Mouse (Mus musculus) embryonic facial prominence, embryonic 13.5 days (tissue): ENCODE results near the gene Serpina11. TPM values are rescaled to one million over a fixed set of nuclear protein-coding genes. Genes with fewer than 3 reads are reported as not detected.

ENCODE experiments used
- ATAC-seq: fragments of 200-750 bp; cut with Nextera tagmentation; 2 replicates; pipeline ENCODE4 v1.8.0; 2017; ENCODE audit warnings: low read depth; ENCODE audit not compliant: insufficient number of reproducible peaks, insufficient read depth, low FRiP score, low TSS enrichment
- H3K27ac ChIP-seq: fragments of 300-500 bp; sonication (generic); 2 replicates; pipeline ENCODE4 v1.5.1; 2015; ENCODE audit warnings: moderate library complexity, mild to moderate bottlenecking, inconsistent platforms
- H3K27me3 ChIP-seq: fragments of 300-500 bp; sonication (generic); 2 replicates; pipeline ENCODE4 v1.6.1; 2015; ENCODE audit warnings: mild to moderate bottlenecking, inconsistent platforms
- H3K36me3 ChIP-seq: fragments of 300-500 bp; sonication (generic); 2 replicates; pipeline ENCODE4 v1.6.1; 2015; ENCODE audit warnings: mild to moderate bottlenecking, inconsistent platforms
- H3K4me1 ChIP-seq: fragments of 300-500 bp; sonication (generic); 2 replicates; pipeline ENCODE4 v1.6.1; 2015; ENCODE audit warnings: inconsistent platforms
- H3K4me2 ChIP-seq: fragments of 300-500 bp; sonication (generic); 2 replicates; pipeline ENCODE4 v1.6.1; 2015; ENCODE audit warnings: moderate library complexity, mild to moderate bottlenecking, inconsistent platforms
- H3K4me3 ChIP-seq: fragments of 300-500 bp; sonication (generic); 2 replicates; pipeline ENCODE4 v1.5.1; 2015; ENCODE audit warnings: mild to moderate bottlenecking, inconsistent platforms
- H3K9ac ChIP-seq: fragments of 300-500 bp; sonication (generic); 2 replicates; pipeline ENCODE4 v1.6.1; 2015; ENCODE audit warnings: mild to moderate bottlenecking, inconsistent platforms
- H3K9me3 ChIP-seq: fragments of 300-500 bp; sonication (generic); 2 replicates; pipeline ENCODE4 v1.6.1; 2016; ENCODE audit warnings: inconsistent platforms
- WGBS: fragments of 180-500 bp; shearing (Covaris S2); methylation state at CpG from one replicate; pipeline ENCODE4 v1.1.7; 2015; ENCODE audit warnings: mixed read lengths; 5-methylcytosine and 5-hydroxymethylcytosine counted together
- polyA plus RNA-seq: library from polyadenylated mRNA; unstranded; fragments of >200 nt; fragmentation: Nextera tagmentation; extraction: Ambion mirVana; gene quantifications from 2 replicates; pipeline ENCODE4 v1.2.1, GENCODE M21; 2015

The Serpina11 gene
- polyA plus RNA-seq = 0.23 TPM in 1 of 2 replicates, not detected in the other

GRCm38 (mm10) chr12:103989857-103990256 is at the start of gene Serpina11:
Gene Serpina11, minus strand, starts transcription at chr12:103989957.
- Histone ChIP-seq H3K4me2 (no peak within 1 kb of the TSS), H3K36me3 (no peaks in the 10 kb centered on the region), H3K9ac (no peak within 1 kb of the TSS), H3K4me3 (no peak within 1 kb of the TSS), H3K27ac (no peak within 1 kb of the TSS), H3K4me1 (no peaks in the 10 kb centered on the region), H3K9me3 (no peaks in the 10 kb centered on the region), H3K27me3 (no peaks in the 10 kb centered on the region; the same call in 1 of the 2 replicates)
- 88% methylated on average over 6 of the region's 6 CpGs for WGBS
- no peak for ATAC-seq

DNA sequence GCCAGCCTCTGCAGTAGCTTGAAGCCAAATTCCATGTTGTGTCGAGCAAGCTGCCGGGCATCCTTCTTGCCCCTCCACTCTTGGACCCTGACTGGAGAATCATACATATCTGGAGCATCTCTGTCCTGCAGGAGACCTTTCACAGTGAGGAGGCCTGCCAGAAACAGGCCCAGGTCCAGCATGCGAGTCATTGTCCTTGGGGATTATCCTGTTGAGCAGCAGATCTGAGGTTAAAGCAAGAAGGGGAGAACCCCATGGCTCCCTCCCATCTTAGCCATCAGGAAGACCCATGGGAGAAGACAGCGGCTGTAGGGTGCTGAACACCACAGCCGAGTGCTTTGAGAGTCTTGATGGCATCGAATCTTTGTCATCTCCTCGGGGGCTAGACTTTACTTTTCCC is 48.4 kb upstream of the Serpina11 start:
- WGBS = 92% methylated on average over 7 of the region's 7 CpGs
- Histone ChIP-seq H3K4me3 (no peak overlapping the region), H3K9ac (no peak overlapping the region), H3K27me3 (no peaks in the 10 kb centered on the region), H3K36me3 (no peaks in the 10 kb centered on the region), H3K4me1 (no peaks in the 10 kb centered on the region), H3K9me3 (no peaks in the 10 kb centered on the region), H3K4me2 (no peak overlapping the region), H3K27ac (no peak overlapping the region)
- no peak for ATAC-seq

DNA sequence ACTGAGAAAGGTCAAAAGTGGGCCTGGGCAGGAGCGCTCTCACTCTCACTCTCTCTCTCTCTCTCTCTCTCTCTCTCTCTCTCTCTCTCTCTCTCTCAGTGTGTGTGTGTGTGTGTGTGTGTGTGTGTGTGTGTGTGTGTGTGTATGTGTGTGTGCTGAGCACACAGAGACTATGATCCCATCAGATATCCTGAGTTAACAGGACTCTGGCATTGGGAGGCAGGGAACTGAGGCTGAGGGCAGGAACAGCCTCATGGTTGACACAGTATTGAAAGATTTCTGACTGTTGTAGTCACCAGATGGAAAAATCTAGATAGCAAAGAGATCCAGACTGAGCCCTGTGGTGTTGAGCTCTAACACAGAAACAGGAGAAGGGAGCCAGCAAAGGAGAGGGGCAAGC is 44.0 kb upstream of the Serpina11 start:
- WGBS = 100% methylated on average over 1 of the region's 1 CpGs
- Histone ChIP-seq H3K27me3 (no peaks in the 10 kb centered on the region), H3K27ac (no peak overlapping the region), H3K4me2 (no peak overlapping the region), H3K4me3 (no peak overlapping the region), H3K36me3 (no peaks in the 10 kb centered on the region), H3K9ac (no peak overlapping the region), H3K4me1 (no peaks in the 10 kb centered on the region), H3K9me3 (no peaks in the 10 kb centered on the region)
- ATAC-seq = no peak

DNA sequence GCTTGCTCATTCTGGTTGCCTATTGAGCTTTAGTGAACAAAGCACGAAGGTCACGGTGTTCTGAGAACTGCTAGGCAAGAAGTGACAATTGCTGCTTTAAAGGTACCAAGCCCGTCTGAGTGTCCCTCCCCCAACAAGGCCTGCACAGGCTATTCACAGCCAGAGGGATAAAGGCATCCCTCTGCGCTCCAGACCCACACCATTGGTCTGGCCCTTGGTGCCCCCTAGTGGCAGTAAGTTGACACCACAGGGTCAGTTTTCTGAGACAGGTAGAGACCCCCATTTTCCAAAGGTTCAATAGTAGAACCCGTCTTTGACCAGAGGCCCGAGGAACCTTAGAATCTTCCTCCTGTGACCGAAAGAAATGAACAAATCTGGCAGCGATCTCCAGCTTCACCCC is 40.2 kb upstream of the Serpina11 start:
- H3K4me2 ChIP-seq = no peak overlapping the region
- H3K36me3 ChIP-seq = no peaks in the 10 kb centered on the region
- H3K27me3 ChIP-seq = no peaks in the 10 kb centered on the region
- ATAC-seq = no peak
- no peak overlapping the region for H3K9ac ChIP-seq
- H3K4me1 ChIP-seq = no peaks in the 10 kb centered on the region
- no peaks in the 10 kb centered on the region for H3K9me3 ChIP-seq
- no peak overlapping the region for H3K4me3 ChIP-seq
- 41% methylated on average over 8 of the region's 8 CpGs for WGBS
- H3K27ac ChIP-seq = no peak overlapping the region

DNA sequence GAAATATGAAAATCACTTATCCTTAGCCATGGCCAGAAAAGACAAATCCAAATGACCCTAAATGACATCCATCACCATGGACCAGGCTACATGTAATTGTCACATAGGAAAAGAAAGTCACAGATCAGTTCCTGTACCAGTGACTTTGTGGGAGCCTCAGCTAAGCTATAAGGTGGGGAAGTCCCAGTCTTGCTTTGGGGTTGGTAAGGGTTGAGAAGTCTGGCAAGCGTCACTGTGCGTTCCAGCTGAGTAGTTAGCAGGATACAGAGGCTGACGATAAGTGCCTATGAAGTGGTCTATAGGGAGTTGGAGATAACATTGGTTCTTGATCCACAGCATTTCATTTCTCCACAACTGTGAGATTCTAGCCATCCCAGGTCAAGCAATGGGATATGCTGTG is 25.5 kb upstream of the Serpina11 start:
- Histone ChIP-seq H3K27me3 (no peaks in the 10 kb centered on the region), H3K4me1 (no peaks in the 10 kb centered on the region), H3K4me2 (no peak overlapping the region), H3K9ac (no peak overlapping the region), H3K9me3 (no peaks in the 10 kb centered on the region), H3K27ac (no peak overlapping the region), H3K4me3 (no peak overlapping the region), H3K36me3 (no peaks in the 10 kb centered on the region)
- no peak for ATAC-seq
- 84% methylated on average over 3 of the region's 3 CpGs for WGBS

DNA sequence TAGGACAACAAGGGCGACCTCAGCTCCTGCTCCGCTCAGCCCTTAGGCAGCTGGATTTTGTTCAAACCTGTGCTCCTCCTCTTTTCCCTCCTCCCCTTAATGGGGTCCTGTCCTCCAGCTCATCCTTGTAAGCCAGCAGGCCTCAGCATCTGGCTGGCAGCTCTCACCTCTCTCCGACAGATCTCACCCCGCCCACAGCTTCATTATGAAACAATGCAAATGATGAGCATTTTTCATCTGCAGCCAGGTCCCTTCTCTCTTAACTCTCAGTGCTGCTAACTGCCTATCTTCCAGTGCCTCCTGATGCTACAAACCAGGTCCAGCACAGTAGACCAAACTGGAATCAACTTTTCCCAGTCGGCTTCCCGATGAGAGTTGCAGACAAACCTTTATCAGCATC is 23.9 kb upstream of the Serpina11 start, which contains the start of gene Serpina9:
Serpina9 (minus strand) TSS at position 136 of the 400 bp plus-strand sequence.
- Histone ChIP-seq H3K4me2 (no peak within 1 kb of the TSS), H3K9ac (no peak within 1 kb of the TSS), H3K4me1 (no peaks in the 10 kb centered on the region), H3K36me3 (no peaks in the 10 kb centered on the region), H3K27ac (no peak within 1 kb of the TSS), H3K4me3 (no peak within 1 kb of the TSS), H3K27me3 (no peaks in the 10 kb centered on the region), H3K9me3 (no peaks in the 10 kb centered on the region)
- 79% methylated on average over 6 of the region's 6 CpGs for WGBS
- no peak for ATAC-seq

DNA sequence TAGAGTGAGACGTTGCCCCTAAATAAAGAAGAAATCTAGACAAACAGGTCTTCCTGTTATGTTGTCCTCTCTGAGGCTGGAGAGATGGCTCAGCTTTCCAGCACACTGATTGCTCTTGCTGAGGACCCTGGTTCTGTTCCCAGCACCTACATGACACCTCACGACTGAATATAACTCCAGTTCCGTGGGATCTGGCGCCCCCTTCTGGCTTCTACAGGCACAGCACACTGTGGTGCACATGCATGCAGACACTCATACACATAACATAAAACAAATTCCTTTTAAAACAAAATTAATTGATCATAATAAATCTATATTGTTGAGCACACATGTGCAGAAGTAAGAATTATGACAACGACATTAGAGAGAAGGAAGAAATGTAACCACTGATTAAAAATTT is 14.9 kb upstream of the Serpina11 start:
- H3K4me2 ChIP-seq = no peak overlapping the region
- H3K27me3 ChIP-seq = no peaks in the 10 kb centered on the region
- H3K4me3 ChIP-seq = no peak overlapping the region
- ATAC-seq = no peak
- WGBS = 73% methylated on average over 5 of the region's 5 CpGs
- H3K27ac ChIP-seq = no peak overlapping the region
- H3K9ac ChIP-seq = no peak overlapping the region
- H3K9me3 ChIP-seq = no peaks in the 10 kb centered on the region
- no peaks in the 10 kb centered on the region for H3K36me3 ChIP-seq
- no peaks in the 10 kb centered on the region for H3K4me1 ChIP-seq

DNA sequence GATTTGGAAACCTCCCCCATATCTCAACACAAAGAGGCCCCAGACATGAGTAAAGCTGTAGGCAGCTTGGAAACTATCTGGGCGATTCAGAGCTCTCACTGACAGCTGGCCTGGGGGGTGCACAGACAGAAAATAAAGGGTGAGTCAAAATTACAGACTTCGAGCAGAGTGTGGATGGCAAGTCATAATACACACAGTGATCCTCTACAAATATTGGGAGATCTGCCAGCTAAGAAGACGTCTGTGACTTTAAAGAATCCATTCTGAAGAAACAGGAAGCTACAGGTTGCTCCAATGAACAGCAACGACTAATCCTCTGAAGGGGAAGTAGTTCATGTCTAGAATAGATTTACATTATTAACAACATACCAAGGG is 13.5 kb upstream of the Serpina11 start:
- ATAC-seq = no peak
- H3K4me3 ChIP-seq = no peak overlapping the region
- WGBS = 65% methylated on average over 4 of the region's 4 CpGs
- no peak overlapping the region for H3K27ac ChIP-seq
- H3K4me1 ChIP-seq = no peaks in the 10 kb centered on the region
- no peak overlapping the region for H3K4me2 ChIP-seq
- no peaks in the 10 kb centered on the region for H3K36me3 ChIP-seq
- H3K9me3 ChIP-seq = no peaks in the 10 kb centered on the region
- no peaks in the 10 kb centered on the region for H3K27me3 ChIP-seq
- H3K9ac ChIP-seq = no peak overlapping the region

DNA sequence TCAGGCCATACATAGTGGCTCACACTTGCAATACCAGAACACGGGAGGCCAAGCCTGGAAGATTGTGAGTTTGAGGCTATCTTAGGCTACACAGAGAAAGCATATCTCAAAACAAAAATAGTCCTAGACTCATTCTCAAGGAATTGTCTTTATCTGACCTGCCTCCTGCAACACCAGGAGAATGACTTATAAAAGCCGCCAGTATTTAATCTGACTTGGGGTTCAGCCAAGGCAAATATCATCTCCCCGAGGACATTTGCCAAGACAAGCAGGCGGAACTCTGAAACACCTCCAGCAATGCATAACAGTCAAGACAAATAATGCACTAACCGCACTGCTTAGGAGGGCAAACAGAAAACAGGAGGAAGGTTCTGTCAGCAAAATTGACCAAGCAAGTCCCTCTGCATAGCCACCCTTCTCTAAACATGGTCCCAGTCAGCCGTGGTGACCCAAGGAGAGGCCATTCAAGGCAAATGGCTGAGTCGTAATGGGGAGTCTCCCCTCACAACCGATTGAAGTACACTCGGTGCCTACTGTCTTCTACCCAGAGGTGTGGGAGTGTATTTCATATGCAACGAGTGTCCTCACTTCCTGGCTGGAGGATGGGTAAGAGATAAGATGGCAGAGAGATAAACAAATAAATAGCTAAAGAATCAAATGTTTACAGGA is 12.9 kb upstream of the Serpina11 start:
- 79% methylated on average over 10 of the region's 10 CpGs for WGBS
- H3K4me1 ChIP-seq = no peaks in the 10 kb centered on the region
- no peak overlapping the region for H3K27ac ChIP-seq
- H3K36me3 ChIP-seq = no peaks in the 10 kb centered on the region
- ATAC-seq = no peak
- no peaks in the 10 kb centered on the region for H3K27me3 ChIP-seq
- H3K4me2 ChIP-seq = no peak overlapping the region
- H3K9me3 ChIP-seq = no peaks in the 10 kb centered on the region
- no peak overlapping the region for H3K4me3 ChIP-seq
- H3K9ac ChIP-seq = no peak overlapping the region

DNA sequence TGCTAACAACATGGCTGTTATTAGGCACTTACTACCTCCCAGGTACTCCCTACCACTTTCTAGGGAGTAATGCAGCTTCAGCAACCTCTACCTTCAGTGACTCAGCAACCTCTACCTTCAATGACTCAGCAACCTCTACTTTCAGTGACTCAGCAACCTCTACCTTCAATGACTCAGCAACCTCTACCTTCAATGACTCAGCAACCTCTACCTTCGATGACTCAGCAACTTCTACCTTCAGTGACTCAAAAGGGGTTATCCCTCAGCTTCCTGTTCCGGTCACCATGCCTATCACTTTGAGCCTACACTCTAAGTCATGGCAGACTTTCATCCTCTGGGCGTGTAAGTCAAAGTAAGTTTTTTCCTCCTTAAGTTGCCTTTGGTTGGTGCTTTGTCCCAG is 10.8 kb upstream of the Serpina11 start:
- Histone ChIP-seq H3K27ac (no peak overlapping the region), H3K9me3 (no peaks in the 10 kb centered on the region), H3K27me3 (no peaks in the 10 kb centered on the region), H3K36me3 (no peaks in the 10 kb centered on the region), H3K9ac (no peak overlapping the region), H3K4me1 (no peaks in the 10 kb centered on the region), H3K4me2 (no peak overlapping the region), H3K4me3 (no peak overlapping the region)
- no peak for ATAC-seq
- WGBS = 88% methylated on average over 3 of the region's 3 CpGs

- ATAC-seq = no peak
Observed at GRCm38 (mm10) chr12:103999611-104000010, 9.9 kb upstream of the Serpina11 start.

DNA sequence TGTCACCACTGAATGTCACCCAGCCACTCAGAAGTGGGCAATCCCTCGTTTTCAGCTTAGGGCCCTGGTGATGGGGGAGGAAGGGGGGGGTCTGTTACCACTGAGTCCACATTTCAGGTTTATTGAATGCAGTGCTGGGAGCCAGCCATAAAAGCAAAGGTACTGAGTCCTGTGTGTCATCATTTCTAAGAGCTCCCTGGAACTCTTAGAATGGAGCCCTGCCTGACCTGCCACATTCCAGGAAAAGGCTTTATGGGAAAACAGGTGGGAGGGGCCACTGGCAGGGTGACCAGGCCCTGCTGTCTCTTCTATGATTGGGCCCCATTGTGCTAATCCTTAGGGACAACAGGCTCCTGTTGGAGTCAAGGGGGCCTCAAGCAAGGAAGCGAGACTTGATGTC is 6.8 kb upstream of the Serpina11 start:
- H3K4me2 ChIP-seq = no peak overlapping the region
- H3K36me3 ChIP-seq = no peaks in the 10 kb centered on the region
- no peaks in the 10 kb centered on the region for H3K27me3 ChIP-seq
- H3K4me1 ChIP-seq = no peaks in the 10 kb centered on the region
- no peak overlapping the region for H3K27ac ChIP-seq
- WGBS = 64% methylated on average over 2 of the region's 2 CpGs
- H3K4me3 ChIP-seq = no peak overlapping the region
- H3K9me3 ChIP-seq = no peaks in the 10 kb centered on the region
- no peak overlapping the region for H3K9ac ChIP-seq
- ATAC-seq = no peak

More at GRCm38 (mm10) chr12:103999611-104000010, 9.9 kb upstream of the Serpina11 start:
- H3K9ac ChIP-seq = no peak overlapping the region
- no peaks in the 10 kb centered on the region for H3K36me3 ChIP-seq
- H3K4me3 ChIP-seq = no peak overlapping the region
- H3K9me3 ChIP-seq = no peaks in the 10 kb centered on the region
- H3K27ac ChIP-seq = no peak overlapping the region
- WGBS = 84% methylated on average over 8 of the region's 8 CpGs
- H3K4me1 ChIP-seq = no peaks in the 10 kb centered on the region
- no peak overlapping the region for H3K4me2 ChIP-seq
- no peaks in the 10 kb centered on the region for H3K27me3 ChIP-seq
